Comparison of ENCODE assay signal across 20 mouse cellular contexts in the genomic region with DNA sequence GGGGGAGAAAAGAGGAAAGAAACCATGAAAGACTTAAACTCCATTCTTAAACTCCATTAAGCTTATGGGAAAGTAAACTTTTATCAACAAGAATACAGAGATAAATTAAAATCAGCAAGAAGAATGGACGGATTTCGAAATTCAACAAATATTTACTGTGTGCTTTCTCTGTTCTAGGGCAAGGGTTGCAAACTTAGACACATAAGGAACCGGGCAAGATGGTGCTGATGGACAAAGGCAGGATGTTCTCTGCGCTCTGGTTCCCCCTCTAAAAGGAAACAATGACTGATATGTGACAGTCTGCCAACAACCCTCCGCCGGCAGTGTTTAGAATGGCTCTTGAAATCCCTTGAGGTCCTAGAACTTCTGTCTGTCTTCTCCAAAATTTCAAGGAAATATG.
DNase-seq lines count a peak whose midpoint lies in the region; ATAC-seq and TF ChIP-seq lines count a peak whose summit lies in the region.
"Had no signal": no experiment of that assay in that cellular context is flagged by ENCODE, and none has a peak within 500 bp of the region (broad histone marks: within the 10 kb centered on the region; RNA-seq: fewer than 3 reads in every experiment).

No protein-coding gene starts in this region.

- no peak overlapping the region for H3K27ac ChIP-seq in liver, adult 2 months (replicated peaks; ENCODE audit: insufficient read depth, low read depth, low read length)
- H3K27ac ChIP-seq in lung, embryonic 16.5 days (ENCODE audit: low read length) = no peak overlapping the region
- H3K27ac ChIP-seq in forebrain, embryonic 12.5 days = no peak overlapping the region
- H3K27ac ChIP-seq: embryonic facial prominence, embryonic 13.5 days; forebrain, embryonic 13.5 days; hindbrain, embryonic 12.5 days had no signal

- TF ChIP-seq POLR2A in liver, adult 2 months (IDR thresholded peaks at IDR 0.05; ENCODE audit: extremely low read depth, insufficient read depth, low read length) = no peak

- no peak overlapping the region for H3K9ac ChIP-seq in liver, adult 2 months (ENCODE audit: low read depth, low read length)
- no peak overlapping the region for H3K9ac ChIP-seq in lung, embryonic 16.5 days (ENCODE audit: low read length)
- H3K9ac ChIP-seq in forebrain, embryonic 12.5 days = no peak overlapping the region
- H3K9ac ChIP-seq: embryonic facial prominence, embryonic 13.5 days; forebrain, embryonic 13.5 days; forebrain, postnatal 0 days; heart, embryonic 12.5 days; hindbrain, embryonic 12.5 days had no signal

- H3K79me2 ChIP-seq in liver, adult 2 months (ENCODE audit: control insufficient read depth, insufficient read depth, low read length) = no peaks in the 10 kb centered on the region

- peak; percentile 84 for ATAC-seq in lung, embryonic 16.5 days (ENCODE audit: low read depth)
- no peak for ATAC-seq in forebrain, embryonic 12.5 days (ENCODE audit: low FRiP score)
- ATAC-seq: activated CD4-positive, CD25-positive, alpha-beta regulatory T cell, adult 4 months; forebrain, embryonic 13.5 days; forebrain, postnatal 0 days; Patski had no signal

- no peaks in the 10 kb centered on the region for H3K27me3 ChIP-seq in liver, adult 2 months (ENCODE audit: control insufficient read depth, insufficient read depth, low read length)
- H3K27me3 ChIP-seq in lung, embryonic 16.5 days (ENCODE audit: control insufficient read depth, insufficient read depth, low read depth, low read length) = no peaks in the 10 kb centered on the region
- H3K27me3 ChIP-seq in forebrain, embryonic 12.5 days = no peaks in the 10 kb centered on the region
- H3K27me3 ChIP-seq: CH12.LX; embryonic facial prominence, embryonic 13.5 days; forebrain, embryonic 13.5 days; heart, embryonic 12.5 days; hindbrain, embryonic 12.5 days; Patski had no signal

- H3K36me3 ChIP-seq in liver, adult 2 months (ENCODE audit: control insufficient read depth, insufficient read depth, low read length) = no peaks in the 10 kb centered on the region
- H3K36me3 ChIP-seq in lung, embryonic 16.5 days (ENCODE audit: control insufficient read depth, insufficient read depth, low read length) = no peaks in the 10 kb centered on the region
- no peaks in the 10 kb centered on the region for H3K36me3 ChIP-seq in forebrain, embryonic 12.5 days (replicated peaks)
- H3K36me3 ChIP-seq: embryonic facial prominence, embryonic 13.5 days; heart, embryonic 12.5 days; hindbrain, embryonic 12.5 days had no signal

- H3K4me3 ChIP-seq in liver, adult 2 months (ENCODE audit: insufficient read depth, low read depth, low read length) = no peak overlapping the region
- no peak overlapping the region for H3K4me3 ChIP-seq in lung, embryonic 16.5 days (ENCODE audit: low read length)
- no peak overlapping the region for H3K4me3 ChIP-seq in forebrain, embryonic 12.5 days (replicated peaks)
- H3K4me3 ChIP-seq: embryonic facial prominence, embryonic 13.5 days; forebrain, embryonic 13.5 days; heart, embryonic 12.5 days; hindbrain, embryonic 12.5 days had no signal

- peaks cover 2% of the 10 kb centered on the region for H3K4me1 ChIP-seq in liver, adult 2 months (ENCODE audit: control insufficient read depth, insufficient read depth, low read length)
- H3K4me1 ChIP-seq in lung, embryonic 16.5 days (replicated peaks; ENCODE audit: control insufficient read depth, insufficient read depth, low read length) = no peaks in the 10 kb centered on the region
- H3K4me1 ChIP-seq in forebrain, embryonic 12.5 days = no peaks in the 10 kb centered on the region
- H3K4me1 ChIP-seq: embryonic facial prominence, embryonic 13.5 days; forebrain, embryonic 13.5 days; heart, embryonic 12.5 days; hindbrain, embryonic 12.5 days had no signal

- H3K9me3 ChIP-seq in lung, embryonic 16.5 days (ENCODE audit: control insufficient read depth, low read length) = no peaks in the 10 kb centered on the region
- H3K9me3 ChIP-seq in forebrain, embryonic 12.5 days = no peaks in the 10 kb centered on the region
- H3K9me3 ChIP-seq: embryonic facial prominence, embryonic 13.5 days; forebrain, embryonic 13.5 days; heart, embryonic 12.5 days; hindbrain, embryonic 12.5 days had no signal

- 46% methylated on average over 6 of the region's 6 CpGs for WGBS in liver, adult 2 months
- 42% methylated on average over 6 of the region's 6 CpGs for WGBS in lung, embryonic 16.5 days
- WGBS in forebrain, embryonic 12.5 days = 88% methylated on average over 6 of the region's 6 CpGs

- TF ChIP-seq CTCF in liver, adult 2 months (IDR thresholded peaks at IDR 0.05; ENCODE audit: low read depth, low read length) = no peak

- no peak overlapping the region for H3K4me2 ChIP-seq in lung, embryonic 16.5 days (ENCODE audit: low read depth, low read length)
- H3K4me2 ChIP-seq in forebrain, embryonic 12.5 days = no peak overlapping the region
- H3K4me2 ChIP-seq: embryonic facial prominence, embryonic 13.5 days; forebrain, embryonic 13.5 days; heart, embryonic 12.5 days; hindbrain, embryonic 12.5 days had no signal

- peak; percentile 68 for DNase-seq in liver, adult 2 months (ENCODE audit: extremely low read depth, low read depth, low spot score)
- no peak for DNase-seq in liver
- DNase-seq in lung, postnatal 14 days = peak; percentile 37
- no peak for DNase-seq in thymus, postnatal 14 days
- DNase-seq: adrenal gland, postnatal 25 days; cerebellum, adult 18-20 months; cerebellum, adult 9-11 months; cerebellum, postnatal 36 days; forebrain, postnatal 0 days; gastrocnemius, postnatal 14 days; heart, postnatal 36 days had no signal

Comparison
In these comparisons a context has a peak if more than half of its experiments do, and no peak if none do; other contexts are left out.
1. DNase-seq: peak in liver, adult 2 months (single experiment) and lung, postnatal 14 days (single experiment); none in liver (single experiment) and thymus, postnatal 14 days (single experiment).